Mouse (Mus musculus) midbrain, embryonic 14.5 days (tissue): ENCODE measurements at regions not wholly inside any gene's neighbourhood (a gene's known extent, or its start where the extent isn't known, plus 50 kb on each side); places are given as distances from the start of the nearest gene placed in this dataset.

Experiments
- ATAC-seq: fragments of 200-750 bp; cut with Nextera tagmentation; 2 replicates; pipeline ENCODE4 v1.8.0; 2017; ENCODE audit warnings: moderate number of reproducible peaks, moderate library complexity; ENCODE audit not compliant: low FRiP score, low TSS enrichment
- DNase-seq: peaks from one replicate; pipeline ENCODE4 v3.0.0-alpha.2; 2015
- H3K27ac ChIP-seq: fragments of 300-500 bp; sonication (generic); replicated peaks from 2 replicates; pipeline ENCODE4 v1.5.1; 2014; ENCODE audit warnings: mild to moderate bottlenecking, low read depth, low read length, moderate library complexity
- H3K27me3 ChIP-seq: fragments of 300-500 bp; sonication (generic); 2 replicates; pipeline ENCODE4 v1.6.1; 2014; ENCODE audit warnings: low read length, control low read depth, mixed read lengths; ENCODE audit not compliant: control insufficient read depth, insufficient read depth
- H3K36me3 ChIP-seq: fragments of 300-500 bp; sonication (generic); 2 replicates; pipeline ENCODE4 v1.6.1; 2014; ENCODE audit warnings: low read length, control low read depth; ENCODE audit not compliant: control insufficient read depth, insufficient read depth
- H3K4me1 ChIP-seq: fragments of 300-500 bp; sonication (generic); 2 replicates; pipeline ENCODE4 v1.6.1; 2014; ENCODE audit warnings: mild to moderate bottlenecking, antibody characterized with exemption, low read length, control low read depth; ENCODE audit not compliant: control insufficient read depth, insufficient read depth
- H3K4me2 ChIP-seq: fragments of 300-500 bp; sonication (generic); 2 replicates; pipeline ENCODE4 v1.6.1; 2014; ENCODE audit warnings: mild to moderate bottlenecking, low read length, moderate library complexity
- H3K4me3 ChIP-seq: fragments of 300-500 bp; sonication (generic); replicated peaks from 2 replicates; pipeline ENCODE4 v1.5.1; 2014; ENCODE audit warnings: low read depth, low read length
- H3K9ac ChIP-seq: fragments of 300-500 bp; sonication (generic); replicated peaks from 2 replicates; pipeline ENCODE4 v1.6.1; 2014; ENCODE audit warnings: mild to moderate bottlenecking, low read length, moderate library complexity
- H3K9me3 ChIP-seq: fragments of 300-500 bp; sonication (generic); 2 replicates; pipeline ENCODE4 v1.6.1; 2016; ENCODE audit warnings: low read length, control low read depth, mixed read lengths; ENCODE audit not compliant: control insufficient read depth
- WGBS: fragments of 180-500 bp; shearing (Covaris S2); extraction: QIAGEN DNeasy Blood & Tissue Kit; methylation state at CpG from one replicate; pipeline ENCODE4 v1.1.7; 2014; 5-methylcytosine and 5-hydroxymethylcytosine counted together

DNA sequence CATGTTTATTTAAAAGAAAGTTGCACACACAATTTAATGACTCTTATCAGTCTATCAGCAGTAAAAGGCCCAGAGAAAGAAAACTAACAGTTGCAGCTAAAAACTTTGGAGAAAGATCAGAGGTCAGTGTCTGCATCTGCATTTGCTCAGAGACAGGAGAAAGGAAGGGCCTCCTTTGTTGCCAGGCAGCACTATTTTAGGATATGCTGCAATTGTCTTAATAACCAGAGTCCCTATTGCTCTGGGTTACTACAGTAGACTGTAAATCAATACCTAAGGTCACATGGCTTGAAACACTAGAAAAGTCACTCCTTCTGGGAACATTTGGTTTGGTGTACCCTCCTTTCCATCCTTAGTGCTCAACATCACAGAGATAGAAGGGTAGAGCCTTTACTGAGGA, 175.7 kb downstream of the Hdgfl1 start:
- no peaks in the 10 kb centered on the region for H3K4me1 ChIP-seq
- no peak overlapping the region for H3K4me3 ChIP-seq
- H3K4me2 ChIP-seq, result no peak overlapping the region
- no peaks in the 10 kb centered on the region for H3K27me3 ChIP-seq
- ATAC-seq (no peak), DNase-seq (no peak)
- H3K9me3 ChIP-seq, result peaks cover 11% of the 10 kb centered on the region; the same call in 1 of the 2 replicates
- H3K27ac ChIP-seq, result no peak overlapping the region
- H3K36me3 ChIP-seq, result no peaks in the 10 kb centered on the region
- H3K9ac ChIP-seq, result no peak overlapping the region

DNA sequence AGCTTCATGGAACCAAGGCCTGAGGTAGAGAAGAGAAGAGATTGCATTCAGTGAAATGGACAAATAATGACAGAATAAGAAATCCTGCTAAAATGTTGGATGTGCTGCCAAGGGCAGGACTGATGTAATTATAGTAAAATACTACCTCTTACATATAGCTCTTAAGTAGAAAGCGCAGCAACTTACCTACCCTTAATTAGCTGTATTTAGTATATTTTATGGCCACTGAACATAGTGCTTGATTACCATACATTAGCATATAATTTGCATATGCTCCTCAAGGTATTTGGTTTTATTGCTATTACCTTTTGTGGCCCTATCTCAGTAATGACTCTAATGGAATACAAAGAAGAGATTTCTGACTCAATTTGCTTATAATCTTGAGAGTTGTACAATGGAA, 176.2 kb downstream of the Hdgfl1 start:
- no peak for ATAC-seq
- H3K27ac ChIP-seq, result no peak overlapping the region
- no peak overlapping the region for H3K9ac ChIP-seq
- H3K4me3 ChIP-seq, result no peak overlapping the region
- H3K36me3 ChIP-seq, result no peaks in the 10 kb centered on the region
- no peak for DNase-seq
- H3K4me1 ChIP-seq, result no peaks in the 10 kb centered on the region
- no peaks in the 10 kb centered on the region for H3K27me3 ChIP-seq
- WGBS, result 76% methylated on average over 1 of the region's 1 CpGs
- no peak overlapping the region for H3K4me2 ChIP-seq
- peaks cover 8% of the 10 kb centered on the region; the same call in 1 of the 2 replicates for H3K9me3 ChIP-seq

DNA sequence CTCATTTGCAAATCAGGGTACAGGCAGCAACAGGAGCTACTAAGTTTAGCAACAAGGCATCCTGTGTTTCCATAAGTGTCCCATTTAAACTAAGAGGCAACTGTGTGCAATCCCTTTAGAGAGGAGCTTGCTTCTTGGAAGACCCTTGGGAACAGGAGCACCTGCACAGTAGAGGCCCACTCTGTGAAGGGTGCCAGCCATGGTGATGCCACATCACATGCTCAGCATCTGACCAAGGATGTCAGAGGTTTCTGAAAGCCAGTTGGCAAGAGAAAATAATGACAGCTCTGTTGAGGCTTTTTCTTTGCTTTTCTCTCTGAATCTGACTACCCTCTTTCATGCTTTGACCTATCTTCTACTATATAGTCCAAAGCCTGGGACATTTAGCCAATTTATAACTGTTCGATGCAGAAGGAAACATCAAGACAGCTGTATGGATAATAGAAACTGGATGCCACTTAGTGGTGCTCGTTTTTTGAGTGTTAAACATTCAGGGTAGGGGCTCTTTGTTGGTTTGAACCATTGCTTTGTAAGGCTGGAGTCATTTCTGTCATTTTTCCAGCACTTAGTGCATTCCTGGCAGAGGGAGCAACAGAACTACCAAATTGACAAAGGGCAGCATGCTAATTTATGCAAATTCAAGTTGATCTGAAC, 193.9 kb downstream of the Hdgfl1 start:
- Histone ChIP-seq H3K27me3 (no peaks in the 10 kb centered on the region), H3K9me3 (no peaks in the 10 kb centered on the region), H3K36me3 (no peaks in the 10 kb centered on the region), H3K27ac (no peak overlapping the region), H3K4me2 (no peak overlapping the region), H3K9ac (no peak overlapping the region), H3K4me3 (no peak overlapping the region), H3K4me1 (no peaks in the 10 kb centered on the region)
- no peak for DNase-seq
- ATAC-seq, result no peak
- 65% methylated on average over 2 of the region's 2 CpGs for WGBS

DNA sequence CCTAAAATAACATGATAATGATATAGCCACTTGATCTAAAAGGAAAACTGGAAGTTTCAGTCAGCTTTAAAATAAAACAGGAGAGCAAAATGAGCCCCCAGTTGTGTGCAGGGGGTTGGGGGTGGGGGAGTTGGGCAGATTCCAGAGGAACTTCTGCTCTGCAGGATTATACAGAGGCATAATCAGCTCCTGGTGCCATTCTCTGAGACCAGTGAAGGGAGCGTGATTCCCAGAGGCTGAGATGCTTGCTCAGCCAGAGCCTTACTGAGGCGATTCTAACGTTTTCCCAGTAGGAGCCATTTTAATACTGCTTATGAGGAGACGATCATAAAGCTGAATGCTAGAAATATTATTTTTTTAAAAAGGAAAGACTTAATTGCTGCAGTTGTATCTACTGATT, 200.5 kb downstream of the Hdgfl1 start:
- H3K9ac ChIP-seq, result no peak overlapping the region
- H3K36me3 ChIP-seq, result no peaks in the 10 kb centered on the region
- no peak overlapping the region for H3K4me3 ChIP-seq
- no peaks in the 10 kb centered on the region for H3K9me3 ChIP-seq
- ATAC-seq (no peak; the same call in 1 of the 2 replicates), DNase-seq (peak; percentile 49)
- WGBS, result 7% methylated on average over 4 of the region's 4 CpGs
- no peak overlapping the region for H3K4me2 ChIP-seq
- H3K27ac ChIP-seq, result no peak overlapping the region
- no peaks in the 10 kb centered on the region for H3K27me3 ChIP-seq
- no peaks in the 10 kb centered on the region for H3K4me1 ChIP-seq

DNA sequence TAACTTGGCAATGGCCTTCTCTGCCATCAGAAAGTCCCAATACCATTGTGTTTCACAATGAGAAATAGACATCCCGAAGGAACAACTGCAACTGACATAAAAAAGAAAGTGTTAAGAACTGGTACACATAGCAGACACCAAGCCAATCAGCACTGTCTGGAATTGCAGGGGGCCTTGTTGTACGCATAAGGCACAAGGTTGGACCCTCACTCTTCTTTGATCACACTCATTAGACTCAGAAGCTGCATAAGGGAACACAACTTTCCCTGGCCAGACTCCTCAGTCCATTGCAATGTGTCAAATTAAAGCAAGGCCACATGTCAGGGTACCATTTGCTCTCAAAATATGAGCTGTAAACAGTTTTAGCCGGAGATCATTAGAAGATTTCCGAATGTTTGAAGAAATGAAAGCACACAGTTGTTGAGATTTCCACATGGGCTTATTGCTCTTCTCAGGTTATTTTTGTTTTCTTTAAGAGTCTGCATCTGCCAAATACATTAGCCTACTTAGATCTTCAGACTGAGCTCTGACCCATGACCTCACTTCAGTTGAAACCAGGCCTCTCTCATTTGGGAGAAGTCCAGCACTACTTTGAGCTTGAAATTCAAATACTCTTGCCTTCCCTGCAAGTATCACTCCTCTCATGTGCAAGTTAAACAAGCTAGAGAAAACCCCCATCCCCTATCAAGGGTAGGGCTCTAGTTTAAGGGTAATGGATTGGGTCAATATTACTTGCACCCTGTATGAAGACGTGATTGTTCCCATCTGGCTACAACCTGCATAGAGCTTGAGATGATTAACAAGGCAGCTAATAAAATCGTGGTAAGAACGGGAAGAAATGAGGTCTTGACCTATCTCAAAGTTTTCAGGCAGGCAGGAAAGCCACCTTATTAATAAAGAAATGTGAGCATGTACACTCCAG, 204.8 kb downstream of the Hdgfl1 start:
- Histone ChIP-seq H3K9ac (no peak overlapping the region), H3K9me3 (no peaks in the 10 kb centered on the region), H3K27ac (no peak overlapping the region), H3K4me3 (no peak overlapping the region), H3K27me3 (no peaks in the 10 kb centered on the region), H3K36me3 (no peaks in the 10 kb centered on the region), H3K4me2 (no peak overlapping the region), H3K4me1 (no peaks in the 10 kb centered on the region)
- 89% methylated on average over 7 of the region's 7 CpGs for WGBS
- DNase-seq, result no peak
- no peak for ATAC-seq

DNA sequence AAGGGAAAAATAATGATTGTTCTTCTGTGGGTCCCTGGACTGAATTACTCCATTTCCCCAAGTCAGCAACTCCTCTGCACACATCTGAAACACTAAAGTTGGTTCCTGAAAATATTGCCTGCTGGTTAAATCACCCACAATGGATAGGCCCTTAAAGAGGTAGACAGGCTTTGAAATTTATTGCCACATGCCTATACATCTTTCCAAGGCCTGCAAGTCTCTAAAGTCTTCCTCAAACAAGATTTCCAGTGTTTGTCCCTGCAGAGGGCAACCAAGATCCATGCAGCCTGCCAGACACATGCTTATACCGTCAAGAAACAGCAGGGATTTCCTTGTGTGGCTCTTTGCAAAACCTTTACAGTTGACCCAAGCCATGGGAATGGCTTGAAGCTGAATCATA, 211.6 kb downstream of the Hdgfl1 start:
- no peaks in the 10 kb centered on the region for H3K4me1 ChIP-seq
- H3K27me3 ChIP-seq, result no peaks in the 10 kb centered on the region
- no peak overlapping the region for H3K4me3 ChIP-seq
- DNase-seq (peak; percentile 61), ATAC-seq (no peak)
- no peaks in the 10 kb centered on the region for H3K9me3 ChIP-seq
- no peaks in the 10 kb centered on the region for H3K36me3 ChIP-seq
- H3K9ac ChIP-seq, result no peak overlapping the region
- WGBS, result 45% methylated on average over 1 of the region's 1 CpGs
- no peak overlapping the region for H3K27ac ChIP-seq
- no peak overlapping the region for H3K4me2 ChIP-seq

DNA sequence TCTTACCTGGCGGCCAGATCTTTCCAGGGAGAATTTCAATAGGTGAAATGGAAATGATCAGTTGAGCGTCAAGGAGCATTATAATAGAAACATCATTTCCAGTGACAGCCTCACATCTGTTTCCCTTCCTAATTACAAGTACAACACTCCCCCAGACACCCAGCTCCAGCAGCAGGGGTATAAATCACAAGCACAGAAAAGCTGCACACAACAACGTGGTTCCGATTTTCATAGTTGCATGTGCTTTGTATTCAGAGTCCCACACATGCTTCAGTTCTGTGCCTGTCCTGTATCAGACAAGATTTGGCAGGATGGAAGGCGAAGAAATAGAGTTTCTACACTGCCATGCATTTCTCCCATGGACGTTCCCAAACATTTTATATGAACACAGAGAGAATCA, 215.7 kb downstream of the Hdgfl1 start:
- Histone ChIP-seq H3K27me3 (no peaks in the 10 kb centered on the region), H3K4me3 (no peak overlapping the region), H3K9me3 (no peaks in the 10 kb centered on the region), H3K9ac (no peak overlapping the region), H3K36me3 (no peaks in the 10 kb centered on the region), H3K4me2 (no peak overlapping the region), H3K4me1 (no peaks in the 10 kb centered on the region), H3K27ac (no peak overlapping the region)
- DNase-seq, result no peak
- WGBS, result 71% methylated on average over 6 of the region's 6 CpGs
- ATAC-seq, result no peak

DNA sequence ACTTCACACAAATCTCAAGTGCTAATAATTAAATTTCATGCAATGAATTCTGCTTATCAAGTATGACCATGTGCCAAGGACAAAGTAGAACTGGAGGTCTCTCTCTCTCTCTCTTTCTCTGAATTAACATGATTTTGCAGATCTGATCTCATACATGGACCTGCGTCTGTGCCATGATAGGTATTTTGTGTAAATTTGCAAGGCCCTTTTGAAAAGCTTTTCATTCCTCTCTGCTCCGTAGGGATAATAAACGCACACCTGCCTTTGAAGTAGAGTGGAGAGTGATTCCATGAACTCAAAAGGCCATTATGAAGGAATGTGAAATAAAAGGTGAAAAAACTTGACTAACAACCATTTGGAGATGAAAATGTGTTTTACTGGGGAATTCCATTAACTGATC, 217.8 kb downstream of the Hdgfl1 start:
- no peaks in the 10 kb centered on the region for H3K36me3 ChIP-seq
- H3K9me3 ChIP-seq, result no peaks in the 10 kb centered on the region
- H3K4me1 ChIP-seq, result no peaks in the 10 kb centered on the region
- no peak overlapping the region for H3K9ac ChIP-seq
- no peak for ATAC-seq
- no peak overlapping the region for H3K4me3 ChIP-seq
- H3K4me2 ChIP-seq, result no peak overlapping the region
- no peak for DNase-seq
- 81% methylated on average over 3 of the region's 3 CpGs for WGBS
- no peak overlapping the region for H3K27ac ChIP-seq
- H3K27me3 ChIP-seq, result no peaks in the 10 kb centered on the region

DNA sequence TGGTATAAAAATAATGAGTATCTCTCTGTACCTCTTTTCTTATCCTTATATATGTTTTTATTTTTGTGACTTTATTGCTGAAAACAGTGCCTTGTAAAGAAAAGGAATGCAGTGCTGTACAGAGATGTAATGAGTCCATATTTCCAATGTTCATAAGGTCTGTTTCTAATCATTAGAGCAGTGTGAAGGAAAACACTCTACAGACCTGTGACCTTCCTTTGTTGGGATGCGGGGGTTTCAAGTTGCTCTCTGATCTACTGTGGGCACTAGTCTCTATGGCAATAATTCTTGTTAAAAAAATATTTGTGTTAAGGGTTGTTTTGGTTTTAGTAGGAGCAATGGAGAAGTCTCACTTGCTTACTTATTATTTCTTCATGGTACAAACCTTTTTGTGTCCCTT, 231.0 kb downstream of the Hdgfl1 start:
- H3K9ac ChIP-seq, result no peak overlapping the region
- no peaks in the 10 kb centered on the region for H3K4me1 ChIP-seq
- no peaks in the 10 kb centered on the region for H3K9me3 ChIP-seq
- no peak overlapping the region for H3K27ac ChIP-seq
- WGBS, result 90% methylated on average over 1 of the region's 1 CpGs
- H3K27me3 ChIP-seq, result no peaks in the 10 kb centered on the region
- ATAC-seq, result no peak
- no peaks in the 10 kb centered on the region for H3K36me3 ChIP-seq
- DNase-seq, result no peak
- no peak overlapping the region for H3K4me2 ChIP-seq
- no peak overlapping the region for H3K4me3 ChIP-seq
